Mouse (Mus musculus): ENCODE results near the gene Vsx2. TPM values are rescaled to one million over a fixed set of nuclear protein-coding genes. Genes with fewer than 3 reads are reported as not detected.

Gene Vsx2
- 0.02 TPM in 1 of 2 replicates, not detected in the other for polyA plus RNA-seq (2012; rRNA removed)

GRCm38 (mm10) chr12:84569336-84569970, at the start of gene Vsx2:
TSS of gene Vsx2 (plus strand) at chr12:84569762.
- no peak within 1 kb of the TSS for H3K27ac ChIP-seq (ENCODE audit: control insufficient read depth, insufficient read depth, low read depth, low read length)

GRCm38 (mm10) chr12:84523728-84524127, 45.8 kb upstream of the Vsx2 start:
- TF ChIP-seq POLR2A (IDR thresholded peaks at IDR 0.05; ENCODE audit: control insufficient read depth, low read depth, low read length) (no peak), CTCF (IDR thresholded peaks at IDR 0.05; ENCODE audit: control insufficient read depth, insufficient read depth, insufficient replicate concordance, low read depth, low read length) (no peak)
- Histone ChIP-seq H3K4me3 (ENCODE audit: control insufficient read depth, low read depth, low read length) (no peak overlapping the region), H3K27ac (ENCODE audit: control insufficient read depth, insufficient read depth, low read depth, low read length) (no peak overlapping the region), H3K27me3 (ENCODE audit: control insufficient read depth, insufficient read depth, low read length) (no peaks in the 10 kb centered on the region), H3K36me3 (ENCODE audit: control insufficient read depth, insufficient read depth, low read length) (no peaks in the 10 kb centered on the region), H3K4me1 (ENCODE audit: control insufficient read depth, insufficient read depth, low read length) (no peaks in the 10 kb centered on the region)

More at GRCm38 (mm10) chr12:84569336-84569970, at the start of gene Vsx2:
- H3K27me3 ChIP-seq (ENCODE audit: control insufficient read depth, insufficient read depth, low read length): peaks cover 8% of the 10 kb centered on the region
- no peaks in the 10 kb centered on the region for H3K36me3 ChIP-seq (ENCODE audit: control insufficient read depth, insufficient read depth, low read length)
- peaks cover 14% of the 10 kb centered on the region for H3K4me1 ChIP-seq (ENCODE audit: control insufficient read depth, insufficient read depth, low read length)
- TF ChIP-seq POLR2A (IDR thresholded peaks at IDR 0.05; ENCODE audit: control insufficient read depth, low read depth, low read length): no peak
- TF ChIP-seq CTCF (IDR thresholded peaks at IDR 0.05; ENCODE audit: control insufficient read depth, insufficient read depth, insufficient replicate concordance, low read depth, low read length): no peak
- no peak within 1 kb of the TSS; the same call in 1 of the 2 replicates for H3K4me3 ChIP-seq (ENCODE audit: control insufficient read depth, low read depth, low read length)

- Histone ChIP-seq H3K27ac (ENCODE audit: control insufficient read depth, insufficient read depth, low read depth, low read length) (no peak overlapping the region), H3K27me3 (ENCODE audit: control insufficient read depth, insufficient read depth, low read length) (no peaks in the 10 kb centered on the region), H3K4me3 (ENCODE audit: control insufficient read depth, low read depth, low read length) (no peak overlapping the region), H3K36me3 (ENCODE audit: control insufficient read depth, insufficient read depth, low read length) (no peaks in the 10 kb centered on the region), H3K4me1 (ENCODE audit: control insufficient read depth, insufficient read depth, low read length) (no peaks in the 10 kb centered on the region)
- TF ChIP-seq POLR2A (IDR thresholded peaks at IDR 0.05; ENCODE audit: control insufficient read depth, low read depth, low read length): no peak
- no peak for TF ChIP-seq CTCF (IDR thresholded peaks at IDR 0.05; ENCODE audit: control insufficient read depth, insufficient read depth, insufficient replicate concordance, low read depth, low read length)
Observed at GRCm38 (mm10) chr12:84524147-84525050, 45.2 kb upstream of the Vsx2 start.

- no peaks in the 10 kb centered on the region for H3K36me3 ChIP-seq (ENCODE audit: control insufficient read depth, insufficient read depth, low read length)
- H3K27me3 ChIP-seq (ENCODE audit: control insufficient read depth, insufficient read depth, low read length): no peaks in the 10 kb centered on the region
- TF ChIP-seq CTCF (IDR thresholded peaks at IDR 0.05; ENCODE audit: control insufficient read depth, insufficient read depth, insufficient replicate concordance, low read depth, low read length) (no peak), POLR2A (IDR thresholded peaks at IDR 0.05; ENCODE audit: control insufficient read depth, low read depth, low read length) (no peak)
- no peak overlapping the region for H3K27ac ChIP-seq (ENCODE audit: control insufficient read depth, insufficient read depth, low read depth, low read length)
- no peaks in the 10 kb centered on the region for H3K4me1 ChIP-seq (ENCODE audit: control insufficient read depth, insufficient read depth, low read length)
- H3K4me3 ChIP-seq (ENCODE audit: control insufficient read depth, low read depth, low read length): no peak overlapping the region
Observed at GRCm38 (mm10) chr12:84525422-84525821, 44.1 kb upstream of the Vsx2 start.

GRCm38 (mm10) chr12:84530426-84530825, 39.1 kb upstream of the Vsx2 start:
- H3K27me3 ChIP-seq (ENCODE audit: control insufficient read depth, insufficient read depth, low read length): no peaks in the 10 kb centered on the region
- H3K4me3 ChIP-seq (ENCODE audit: control insufficient read depth, low read depth, low read length): no peak overlapping the region
- no peaks in the 10 kb centered on the region for H3K36me3 ChIP-seq (ENCODE audit: control insufficient read depth, insufficient read depth, low read length)
- no peak for TF ChIP-seq CTCF (IDR thresholded peaks at IDR 0.05; ENCODE audit: control insufficient read depth, insufficient read depth, insufficient replicate concordance, low read depth, low read length)
- no peaks in the 10 kb centered on the region for H3K4me1 ChIP-seq (ENCODE audit: control insufficient read depth, insufficient read depth, low read length)
- H3K27ac ChIP-seq (ENCODE audit: control insufficient read depth, insufficient read depth, low read depth, low read length): no peak overlapping the region

- TF ChIP-seq POLR2A (IDR thresholded peaks at IDR 0.05; ENCODE audit: control insufficient read depth, low read depth, low read length) (no peak), CTCF (IDR thresholded peaks at IDR 0.05; ENCODE audit: control insufficient read depth, insufficient read depth, insufficient replicate concordance, low read depth, low read length) (no peak)
- Histone ChIP-seq H3K27ac (ENCODE audit: control insufficient read depth, insufficient read depth, low read depth, low read length) (no peak overlapping the region), H3K4me3 (ENCODE audit: control insufficient read depth, low read depth, low read length) (no peak overlapping the region), H3K4me1 (ENCODE audit: control insufficient read depth, insufficient read depth, low read length) (no peaks in the 10 kb centered on the region), H3K36me3 (ENCODE audit: control insufficient read depth, insufficient read depth, low read length) (no peaks in the 10 kb centered on the region), H3K27me3 (ENCODE audit: control insufficient read depth, insufficient read depth, low read length) (no peaks in the 10 kb centered on the region)
Observed at GRCm38 (mm10) chr12:84531906-84532829, 37.4 kb upstream of the Vsx2 start.
